Mouse (Mus musculus): ENCODE data around the gene Rnf181. TPM values are rescaled to one million over a fixed set of nuclear protein-coding genes. Genes with fewer than 3 reads are reported as not detected.

The Rnf181 gene
- polyA plus RNA-seq, 1 experiment from 2014 or later, result 111 TPM

DNA sequence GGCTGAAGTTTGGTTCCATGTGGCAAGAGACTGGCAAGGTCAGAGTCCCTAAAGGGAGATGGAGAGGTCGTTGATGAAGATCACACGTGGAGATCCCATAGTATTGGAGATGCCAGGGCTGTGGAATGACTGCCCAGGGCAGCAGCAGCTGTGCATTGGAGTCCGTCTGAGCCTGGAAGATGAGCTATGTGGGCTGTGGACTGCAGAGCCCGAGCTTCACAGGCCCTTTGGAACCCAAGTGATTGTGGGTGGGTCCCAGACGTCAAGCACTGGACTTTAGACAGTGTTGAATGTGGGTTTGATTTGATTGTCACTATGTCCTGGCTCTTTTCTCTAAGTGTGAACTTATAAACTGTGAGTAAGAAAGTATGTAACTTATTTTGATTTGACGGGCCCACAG is 1.8 kb downstream of the Rnf181 start:
- DNase-seq (ENCODE audit: low spot score), result no peak
- no peaks in the 10 kb centered on the region for H3K9me3 ChIP-seq (replicated peaks)
- 72% methylated on average over 6 of the region's 6 CpGs for WGBS
- no peak overlapping the region for H3K4me3 ChIP-seq
- no peak overlapping the region for H3K27ac ChIP-seq (replicated peaks)
- H3K4me1 ChIP-seq, result peaks cover 24% of the 10 kb centered on the region
- peaks cover 9% of the 10 kb centered on the region for H3K36me3 ChIP-seq
- no peaks in the 10 kb centered on the region for H3K27me3 ChIP-seq (ENCODE audit: low read depth, poor library complexity, severe bottlenecking)

DNA sequence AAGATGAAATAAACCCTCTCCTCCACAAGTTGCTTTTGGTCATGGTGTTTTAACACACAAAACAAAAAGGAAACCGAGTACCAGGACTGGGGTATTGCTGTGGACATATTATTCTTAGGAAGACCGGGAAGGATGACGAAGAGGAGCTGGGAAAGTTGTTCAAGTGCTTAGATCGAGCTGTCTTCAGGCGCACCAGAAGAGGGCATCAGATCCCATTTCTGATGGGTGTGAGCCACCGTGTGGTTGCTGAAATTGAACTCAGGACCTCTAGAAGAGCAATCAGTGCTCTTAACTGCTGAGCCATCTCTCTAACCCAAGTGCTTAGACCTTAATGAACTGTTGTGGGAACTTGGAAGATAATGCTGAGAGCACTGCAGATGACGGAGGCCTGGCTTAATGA is 2.7 kb downstream of the Rnf181 start:
- 48% methylated on average over 7 of the region's 7 CpGs for WGBS
- H3K36me3 ChIP-seq, result peaks cover 19% of the 10 kb centered on the region
- H3K27me3 ChIP-seq (ENCODE audit: low read depth, poor library complexity, severe bottlenecking), result no peaks in the 10 kb centered on the region
- DNase-seq (ENCODE audit: low spot score), result no peak
- H3K4me3 ChIP-seq, result no peak overlapping the region
- no peak overlapping the region for H3K27ac ChIP-seq (replicated peaks)
- peaks cover 24% of the 10 kb centered on the region for H3K4me1 ChIP-seq
- H3K9me3 ChIP-seq (replicated peaks), result no peaks in the 10 kb centered on the region

DNA sequence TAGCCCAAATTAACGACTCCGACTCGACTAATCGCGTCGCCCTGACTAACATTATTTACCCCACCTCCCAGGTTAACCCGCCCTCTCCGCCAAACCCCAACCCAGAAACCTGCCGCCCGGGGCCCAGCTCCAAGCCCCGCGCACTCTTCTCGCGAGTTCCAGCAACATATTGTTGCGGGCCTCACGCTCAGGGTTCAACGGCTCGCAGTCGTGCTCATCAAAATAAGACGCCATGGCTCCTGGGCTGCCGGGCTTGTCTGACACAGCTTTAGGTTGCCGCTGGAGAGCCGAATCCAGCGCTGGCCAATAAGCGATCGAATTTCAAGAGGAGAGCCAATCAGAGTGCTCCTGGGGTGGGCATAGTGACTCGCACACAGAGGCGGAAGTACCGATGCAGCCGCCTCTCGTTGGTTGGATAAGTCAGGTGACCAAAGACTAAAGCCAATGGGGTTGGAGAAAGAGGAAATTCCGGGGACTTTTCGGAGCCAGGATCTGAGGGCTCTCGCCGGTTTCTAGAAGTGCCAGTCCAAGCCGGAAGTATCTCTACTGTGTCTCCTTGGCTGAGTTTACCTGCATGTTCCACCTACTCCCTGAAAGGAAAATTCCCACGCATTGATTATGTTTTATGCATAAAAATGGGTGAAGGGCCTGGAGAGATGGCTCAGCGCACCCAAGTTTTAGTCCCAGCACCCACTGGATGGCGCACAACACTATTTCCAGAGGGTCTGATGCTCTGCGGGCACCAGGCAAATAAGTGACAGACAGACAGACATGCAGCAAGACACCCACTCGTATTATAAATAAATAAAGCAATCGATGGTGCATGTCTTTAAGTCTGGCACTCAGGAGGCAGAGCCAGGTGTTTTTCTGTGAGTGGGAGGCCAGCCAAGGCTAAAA is 4.4 kb downstream of the Rnf181 start:
- Histone ChIP-seq H3K36me3 (peaks cover 35% of the 10 kb centered on the region), H3K27me3 (ENCODE audit: low read depth, poor library complexity, severe bottlenecking) (no peaks in the 10 kb centered on the region), H3K9me3 (replicated peaks) (no peaks in the 10 kb centered on the region), H3K4me3 (peak overlapping the region; percentile 79), H3K27ac (replicated peaks) (peak overlapping the region; percentile 85), H3K4me1 (peaks cover 28% of the 10 kb centered on the region)
- WGBS, result under 1% methylated on average over 42 of the region's 42 CpGs
- DNase-seq (ENCODE audit: low spot score), result peak; percentile 94

DNA sequence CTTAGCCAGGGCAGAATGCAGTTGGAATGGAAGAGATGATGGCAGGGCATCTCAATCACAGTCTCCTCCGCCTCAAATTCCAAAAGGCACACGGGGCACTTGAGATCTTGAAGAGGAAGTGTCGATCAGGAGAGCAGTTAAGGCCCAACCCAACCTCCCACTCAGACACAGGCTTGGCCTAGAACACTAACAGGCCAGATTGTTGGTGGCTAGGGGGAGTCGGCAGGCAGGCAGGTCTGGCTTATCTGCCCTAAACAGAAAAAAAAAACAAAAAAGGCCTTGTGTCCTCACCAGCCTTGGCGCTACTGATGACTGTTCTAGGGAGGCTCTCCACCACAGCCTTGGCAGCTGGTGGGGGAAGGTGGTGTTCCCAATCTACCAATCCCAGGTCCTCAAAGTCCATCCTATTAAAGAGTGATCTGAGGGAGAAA is 5.6 kb downstream of the Rnf181 start:
- H3K4me1 ChIP-seq, result peaks cover 32% of the 10 kb centered on the region
- peak overlapping the region; percentile 79 for H3K4me3 ChIP-seq
- no peaks in the 10 kb centered on the region for H3K9me3 ChIP-seq (replicated peaks)
- WGBS, result 81% methylated on average over 5 of the region's 5 CpGs
- H3K36me3 ChIP-seq, result peaks cover 42% of the 10 kb centered on the region
- peaks cover 5% of the 10 kb centered on the region for H3K27me3 ChIP-seq (ENCODE audit: low read depth, poor library complexity, severe bottlenecking)
- no peak for DNase-seq (ENCODE audit: low spot score)
- no peak overlapping the region for H3K27ac ChIP-seq (replicated peaks)

DNA sequence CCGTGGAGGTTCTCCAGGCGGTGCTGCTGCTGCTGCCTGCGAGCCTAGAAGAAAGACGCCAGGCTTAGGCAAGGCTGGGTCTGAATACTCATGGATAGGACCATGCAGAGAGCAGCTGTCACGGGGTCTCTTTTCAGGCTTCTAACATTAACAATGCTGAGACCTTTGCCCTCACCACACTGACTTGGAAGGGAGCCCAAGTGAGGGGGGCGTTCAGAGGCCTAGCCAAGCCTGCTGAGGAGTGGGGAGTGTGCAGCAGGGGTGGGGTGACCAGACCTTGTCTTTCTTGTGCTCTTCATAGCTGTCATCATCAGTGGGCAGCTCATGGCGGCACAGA is 6.2 kb downstream of the Rnf181 start:
- peaks cover 38% of the 10 kb centered on the region for H3K4me1 ChIP-seq
- WGBS, result 85% methylated on average over 7 of the region's 7 CpGs
- DNase-seq (ENCODE audit: low spot score), result no peak
- H3K27ac ChIP-seq (replicated peaks), result no peak overlapping the region
- 0 out of 2 replicates have a peak overlapping the region, but pooled peaks have one; percentile 11 for H3K4me3 ChIP-seq
- H3K36me3 ChIP-seq, result peaks cover 42% of the 10 kb centered on the region
- no peaks in the 10 kb centered on the region for H3K9me3 ChIP-seq (replicated peaks)
- H3K27me3 ChIP-seq (ENCODE audit: low read depth, poor library complexity, severe bottlenecking), result peaks cover 8% of the 10 kb centered on the region

DNA sequence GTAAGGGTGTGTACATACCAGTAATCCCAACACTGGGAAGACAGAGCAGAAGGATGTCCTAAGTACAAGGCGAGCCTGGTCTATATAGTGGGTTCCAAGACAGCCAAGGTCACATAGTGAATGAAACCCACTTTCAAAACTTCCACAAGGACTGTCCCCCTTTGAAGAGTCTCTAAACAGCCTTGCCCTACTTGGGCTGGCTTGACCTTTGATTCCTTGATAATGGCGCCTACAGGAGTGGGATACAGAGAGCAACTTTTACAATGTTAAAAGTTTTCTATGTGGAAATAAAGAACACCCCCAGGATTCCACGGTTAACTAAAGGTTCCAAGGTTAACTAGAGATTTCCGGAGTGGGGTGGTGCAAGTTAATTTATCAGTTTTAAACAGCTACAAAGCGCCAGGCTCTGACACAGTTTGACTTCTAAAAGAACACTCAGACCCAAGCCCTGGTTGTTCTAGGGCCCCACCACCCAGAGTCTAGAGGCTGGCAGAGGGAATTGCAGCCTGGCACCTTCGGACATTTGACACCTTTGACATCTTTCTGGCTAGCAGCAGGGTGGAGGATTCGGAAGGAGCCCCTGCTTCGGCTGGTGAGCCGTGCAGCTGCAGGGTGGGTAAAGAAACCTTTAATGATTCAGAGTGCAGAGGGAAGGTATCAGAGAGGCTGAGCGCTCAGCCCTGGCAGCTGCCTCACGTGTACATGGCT is 6.7 kb downstream of the Rnf181 start:
- 87% methylated on average over 11 of the region's 11 CpGs for WGBS
- Histone ChIP-seq H3K36me3 (peaks cover 42% of the 10 kb centered on the region), H3K4me1 (peaks cover 43% of the 10 kb centered on the region), H3K4me3 (0 out of 2 replicates have a peak overlapping the region, but pooled peaks have one; percentile 11), H3K27me3 (ENCODE audit: low read depth, poor library complexity, severe bottlenecking) (peaks cover 8% of the 10 kb centered on the region), H3K9me3 (replicated peaks) (no peaks in the 10 kb centered on the region), H3K27ac (replicated peaks) (no peak overlapping the region)
- no peak for DNase-seq (ENCODE audit: low spot score)

DNA sequence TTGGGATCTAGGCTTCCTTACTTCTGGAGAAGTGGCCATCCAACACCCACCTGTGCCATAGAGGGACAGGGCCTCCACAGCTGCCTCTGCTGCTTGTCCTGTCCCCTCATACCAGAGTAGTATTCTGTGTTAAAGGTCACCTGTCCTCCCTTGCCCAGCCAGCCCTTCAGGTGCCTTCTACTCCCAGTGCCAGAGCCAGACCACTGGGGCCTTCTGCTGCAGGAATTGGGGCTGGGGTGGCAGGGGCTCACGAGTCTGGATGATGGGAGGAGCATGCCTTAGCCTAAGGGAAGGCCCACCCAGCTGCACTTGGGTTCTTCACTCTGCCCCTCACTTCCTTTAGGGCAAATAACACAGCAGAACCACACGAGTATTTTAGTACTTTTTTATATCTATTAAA is 7.4 kb downstream of the Rnf181 start:
- H3K4me3 ChIP-seq, result no peak overlapping the region
- peaks cover 50% of the 10 kb centered on the region for H3K4me1 ChIP-seq
- peaks cover 10% of the 10 kb centered on the region for H3K27me3 ChIP-seq (ENCODE audit: low read depth, poor library complexity, severe bottlenecking)
- no peaks in the 10 kb centered on the region for H3K9me3 ChIP-seq (replicated peaks)
- H3K27ac ChIP-seq (replicated peaks), result no peak overlapping the region
- DNase-seq (ENCODE audit: low spot score), result no peak
- H3K36me3 ChIP-seq, result peaks cover 42% of the 10 kb centered on the region
- 70% methylated on average over 2 of the region's 2 CpGs for WGBS

DNA sequence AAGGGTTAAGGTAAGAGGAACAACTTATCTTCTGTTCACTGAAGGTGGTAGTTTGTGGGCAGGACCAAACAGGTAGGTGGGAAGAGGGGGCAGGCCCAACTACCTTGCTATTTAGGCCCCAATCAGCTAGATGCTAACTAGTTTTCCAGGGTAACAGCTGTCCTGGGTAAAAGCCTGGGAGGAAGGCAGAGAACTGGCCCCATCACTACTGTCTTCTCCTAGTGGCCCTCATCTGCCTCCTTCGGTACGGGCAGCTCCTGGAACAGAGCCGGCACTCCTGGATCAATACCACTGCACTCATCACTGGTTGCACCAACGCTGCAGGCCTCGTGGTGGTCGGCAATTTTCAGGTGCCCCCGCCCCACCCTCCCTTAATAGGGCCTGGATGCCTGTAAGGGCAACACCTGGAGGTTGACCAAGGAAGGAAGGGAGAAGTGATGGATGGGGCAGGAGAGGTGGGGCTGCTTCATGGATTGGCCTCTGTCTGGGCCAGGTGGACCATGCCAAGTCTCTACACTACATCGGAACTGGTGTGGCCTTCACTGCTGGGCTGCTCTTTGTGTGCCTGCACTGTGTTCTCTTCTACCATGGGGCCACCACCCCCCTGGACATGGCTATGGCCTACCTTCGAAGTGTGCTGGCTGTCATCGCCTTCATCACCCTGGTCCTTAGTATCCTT is 8.5 kb downstream of the Rnf181 start:
- peaks cover 42% of the 10 kb centered on the region for H3K36me3 ChIP-seq
- H3K4me3 ChIP-seq, result no peak overlapping the region
- DNase-seq (ENCODE audit: low spot score), result no peak
- no peaks in the 10 kb centered on the region for H3K9me3 ChIP-seq (replicated peaks)
- H3K27me3 ChIP-seq (ENCODE audit: low read depth, poor library complexity, severe bottlenecking), result peaks cover 17% of the 10 kb centered on the region
- WGBS, result 86% methylated on average over 10 of the region's 10 CpGs
- H3K27ac ChIP-seq (replicated peaks), result no peak overlapping the region
- H3K4me1 ChIP-seq, result peaks cover 54% of the 10 kb centered on the region

DNA sequence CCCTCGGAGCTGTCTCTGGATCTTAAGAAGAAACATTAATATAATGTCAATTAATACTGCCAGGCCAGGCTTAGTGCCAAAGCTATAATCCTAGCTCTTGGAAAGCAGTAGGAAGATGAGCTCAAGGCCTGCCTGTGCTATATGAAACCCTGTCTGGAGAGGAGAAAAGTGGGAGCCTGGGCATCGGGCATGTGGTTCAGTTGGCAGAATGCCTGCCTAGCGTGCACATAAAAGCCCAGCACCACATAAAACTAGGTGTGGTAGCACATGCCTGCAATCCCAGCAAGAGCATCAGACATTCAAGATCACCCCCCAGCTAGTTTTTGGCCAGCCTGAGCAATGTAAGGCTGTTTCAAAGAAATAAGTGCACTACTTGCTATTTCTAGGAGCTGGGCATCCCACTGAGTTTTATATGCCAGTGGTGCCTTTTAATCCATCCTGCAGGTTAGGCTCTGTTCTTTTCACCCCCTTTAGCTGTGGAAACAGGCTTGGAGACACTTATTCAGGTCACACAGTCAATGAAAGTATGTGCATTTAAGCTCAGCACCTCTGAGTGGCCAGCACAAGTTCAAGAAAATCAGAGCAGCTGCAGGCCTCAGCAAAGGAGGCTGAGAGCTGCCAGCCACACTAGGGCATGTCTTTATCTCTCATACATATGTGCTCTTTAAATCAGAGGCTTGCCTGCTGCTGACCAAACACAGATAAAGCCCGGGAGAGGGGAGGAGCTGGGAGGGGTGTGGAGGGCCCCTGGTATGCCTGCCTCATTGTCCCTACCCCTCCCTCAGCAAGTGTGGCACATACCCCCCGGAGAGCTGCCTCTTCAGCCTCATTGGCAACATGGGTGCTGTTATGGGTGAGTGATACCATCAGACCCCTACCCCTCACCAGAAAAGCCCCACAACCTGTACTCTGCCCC is 9.3 kb downstream of the Rnf181 start:
- peaks cover 42% of the 10 kb centered on the region for H3K36me3 ChIP-seq
- H3K4me3 ChIP-seq, result no peak overlapping the region
- WGBS, result 82% methylated on average over 5 of the region's 5 CpGs
- peaks cover 17% of the 10 kb centered on the region for H3K27me3 ChIP-seq (ENCODE audit: low read depth, poor library complexity, severe bottlenecking)
- H3K4me1 ChIP-seq, result peaks cover 48% of the 10 kb centered on the region
- DNase-seq (ENCODE audit: low spot score), result no peak
- no peaks in the 10 kb centered on the region for H3K9me3 ChIP-seq (replicated peaks)
- no peak overlapping the region for H3K27ac ChIP-seq (replicated peaks)

DNA sequence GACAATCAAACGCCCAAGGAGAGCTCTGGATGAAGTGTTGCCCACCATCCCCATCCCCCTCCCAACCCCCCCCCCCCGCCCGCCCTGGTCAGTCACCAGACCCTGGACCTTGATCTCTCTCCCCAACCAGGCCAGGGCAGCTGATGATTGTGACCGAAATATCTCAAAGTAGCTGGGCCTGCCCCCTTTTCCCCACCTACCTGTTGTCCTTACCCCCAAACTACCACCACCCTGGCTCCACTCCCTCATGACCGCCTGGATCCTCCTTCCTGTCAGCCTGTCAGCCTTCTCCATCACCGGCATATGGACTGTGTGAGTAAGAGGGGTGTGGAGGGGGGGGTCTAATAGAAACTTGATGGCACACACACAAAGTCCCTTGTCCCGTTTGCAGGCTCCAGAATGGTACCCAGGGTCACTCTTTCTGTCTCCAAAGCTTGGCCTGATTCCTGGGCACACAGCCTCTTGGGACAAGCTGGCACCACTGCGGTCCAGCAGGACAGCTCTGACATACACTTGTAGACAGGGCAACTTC is 10.7 kb downstream of the Rnf181 start:
- H3K4me3 ChIP-seq, result peak overlapping the region; percentile 69
- peaks cover 39% of the 10 kb centered on the region for H3K4me1 ChIP-seq
- 47% methylated on average over 7 of the region's 8 CpGs for WGBS
- DNase-seq (ENCODE audit: low spot score), result no peak
- peaks cover 17% of the 10 kb centered on the region for H3K27me3 ChIP-seq (ENCODE audit: low read depth, poor library complexity, severe bottlenecking)
- peaks cover 46% of the 10 kb centered on the region for H3K36me3 ChIP-seq
- peak overlapping the region; percentile 79 for H3K27ac ChIP-seq (replicated peaks)
- no peaks in the 10 kb centered on the region for H3K9me3 ChIP-seq (replicated peaks)

DNA sequence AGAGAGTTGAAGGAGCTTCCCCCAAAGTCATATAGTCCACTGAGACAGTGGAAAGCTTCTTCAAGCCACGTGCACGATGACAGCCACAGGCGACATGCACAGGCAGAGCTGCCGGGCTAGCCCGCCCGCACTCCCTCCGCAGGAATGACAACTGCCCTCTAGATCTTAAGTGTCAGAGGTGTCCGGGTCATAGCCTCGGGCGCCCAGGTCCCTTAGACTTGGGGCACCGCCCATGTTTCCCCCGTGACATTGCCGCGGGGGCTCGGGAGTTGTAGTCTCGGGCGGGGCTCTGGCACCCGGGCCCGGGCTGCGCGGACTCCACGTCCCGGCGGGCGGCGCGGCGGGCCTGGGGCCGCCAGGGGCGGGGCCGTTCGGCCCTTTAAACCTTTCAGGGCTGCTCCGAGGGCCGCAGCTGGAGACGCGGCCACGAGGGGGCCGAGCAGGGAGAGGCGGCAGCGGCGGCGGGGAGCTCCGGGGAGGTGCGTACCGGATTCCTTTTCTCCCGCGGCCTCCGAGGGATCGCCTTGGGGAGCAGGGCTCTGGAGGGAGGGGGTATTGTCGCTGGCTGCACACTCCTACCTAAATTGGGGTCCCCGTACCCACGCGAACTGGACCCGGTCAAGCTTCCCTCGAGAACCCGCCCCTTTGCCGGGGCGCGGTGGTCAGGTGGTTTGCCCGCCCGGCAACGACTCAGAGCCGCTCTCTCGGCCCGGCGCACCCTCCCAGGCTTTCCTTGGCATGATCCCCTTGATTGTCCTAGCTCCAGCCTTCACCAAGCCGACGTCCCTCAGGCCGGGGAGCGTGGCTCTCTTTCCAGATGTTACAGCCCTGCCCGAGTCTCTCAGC is 11.5 kb downstream of the Rnf181 start, which contains the start of gene Tmem150a:
TSS of gene Tmem150a (plus strand) at position 382 of the 846 bp plus-strand sequence.
- under 1% methylated on average over 71 of the region's 71 CpGs for WGBS
- Histone ChIP-seq H3K4me3 (peak within 1 kb of the TSS; percentile 69), H3K4me1 (peaks cover 32% of the 10 kb centered on the region), H3K27ac (replicated peaks) (peak within 1 kb of the TSS; percentile 79), H3K9me3 (replicated peaks) (no peaks in the 10 kb centered on the region), H3K27me3 (ENCODE audit: low read depth, poor library complexity, severe bottlenecking) (peaks cover 17% of the 10 kb centered on the region), H3K36me3 (peaks cover 48% of the 10 kb centered on the region)
- peak; percentile 80 for DNase-seq (ENCODE audit: low spot score)

All from midbrain, embryonic 10.5 days (tissue).